Mouse (Mus musculus) CD4-positive helper T cell, adult 2 months (primary cell): Measurements from ENCODE around the gene 4930572O03Rik.
"Not testable (repeated sequence)": the region's sequence is repeated elsewhere in the genome, so short reads cannot be mapped to it uniquely, and the experiment has no call there.

ENCODE experiments used
- DNase-seq: peaks from one replicate; pipeline ENCODE4 v3.0.0-alpha.2; 2012; ENCODE audit warnings: low read depth, missing footprints, low spot score

4930572O03Rik gene

DNA sequence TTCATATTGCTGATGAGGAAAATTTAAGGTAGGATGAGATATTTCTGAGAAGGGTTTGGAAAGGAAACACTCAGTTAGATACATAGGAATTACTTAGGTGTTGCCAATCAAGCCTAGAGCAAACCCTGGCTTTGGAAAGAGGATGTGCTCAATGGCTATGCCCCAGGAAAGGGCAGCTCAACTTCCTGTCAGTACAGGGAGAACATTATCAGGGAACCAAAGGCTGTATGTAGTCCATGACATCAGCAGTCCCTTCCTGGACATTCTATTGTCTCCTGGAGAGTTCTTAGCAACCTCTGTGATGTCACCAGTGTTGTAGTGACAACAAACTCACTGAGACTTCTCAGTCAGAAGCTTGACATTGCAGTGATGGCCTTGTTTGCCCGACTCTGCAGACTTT lies 38.1 kb downstream of the 4930572O03Rik start, which contains the start of gene Speer4d:
Gene Speer4d (plus strand): TSS at position 301 of the 400 bp plus-strand sequence.
- DNase-seq: not testable (repeated sequence)

DNA sequence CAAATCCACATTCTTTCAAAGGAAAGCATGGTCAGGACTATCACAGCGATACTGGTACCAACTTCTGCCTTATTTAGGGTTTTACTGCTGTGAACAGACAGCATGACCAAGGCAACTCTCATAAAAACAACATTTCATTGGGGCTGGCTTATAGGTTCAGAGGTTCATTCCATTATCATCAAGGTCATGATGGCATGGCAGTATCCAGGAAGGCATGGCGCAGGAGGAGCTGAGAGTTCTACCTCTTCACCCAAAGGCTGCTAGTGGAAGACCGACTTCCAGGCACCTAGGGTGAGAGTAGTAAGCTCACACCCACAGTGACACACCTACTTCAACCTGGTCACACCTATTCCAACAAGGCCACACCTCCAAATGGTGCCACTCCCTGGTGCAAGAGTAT lies 40.7 kb downstream of the 4930572O03Rik start:
- not testable (repeated sequence) for DNase-seq

DNA sequence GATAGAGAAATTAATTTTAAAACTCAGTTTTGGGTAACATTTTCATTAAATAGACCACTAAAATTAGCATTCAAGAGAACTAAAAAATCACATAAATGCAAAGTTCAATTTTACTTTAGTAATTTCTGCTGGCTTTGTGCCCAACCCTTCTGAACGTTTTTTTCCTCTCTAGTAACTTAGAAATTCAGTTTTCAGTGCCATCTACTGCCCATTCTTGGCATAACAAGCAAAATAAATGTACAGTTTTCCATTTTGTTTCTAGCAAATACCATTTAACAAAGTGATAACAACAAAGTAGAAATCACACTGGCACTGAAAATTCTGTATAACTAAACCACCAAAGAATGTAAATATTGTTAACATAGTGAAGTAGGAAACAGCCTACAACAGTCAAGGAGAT lies 46.2 kb downstream of the 4930572O03Rik start:
- not testable (repeated sequence) for DNase-seq

DNA sequence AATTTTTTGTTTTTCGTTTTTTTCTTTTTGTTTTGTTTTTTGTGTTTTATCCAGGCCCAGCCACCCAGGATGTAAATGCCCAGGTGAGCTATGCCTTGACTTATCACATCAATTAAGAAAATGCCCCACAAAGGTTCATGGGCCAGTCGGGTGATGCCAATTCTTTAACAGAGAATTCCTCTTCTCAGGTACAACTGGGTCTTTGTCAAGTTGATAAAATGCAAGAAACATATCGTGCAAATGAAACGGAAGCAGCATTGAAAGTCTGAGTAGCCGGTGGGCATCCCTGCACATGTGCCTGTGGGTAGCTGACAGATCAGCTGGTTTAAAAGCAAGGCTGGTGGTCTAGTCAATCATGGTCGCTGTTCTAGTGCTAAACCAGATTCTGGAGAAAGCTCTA lies 50.2 kb downstream of the 4930572O03Rik start:
- DNase-seq: not testable (repeated sequence)

DNA sequence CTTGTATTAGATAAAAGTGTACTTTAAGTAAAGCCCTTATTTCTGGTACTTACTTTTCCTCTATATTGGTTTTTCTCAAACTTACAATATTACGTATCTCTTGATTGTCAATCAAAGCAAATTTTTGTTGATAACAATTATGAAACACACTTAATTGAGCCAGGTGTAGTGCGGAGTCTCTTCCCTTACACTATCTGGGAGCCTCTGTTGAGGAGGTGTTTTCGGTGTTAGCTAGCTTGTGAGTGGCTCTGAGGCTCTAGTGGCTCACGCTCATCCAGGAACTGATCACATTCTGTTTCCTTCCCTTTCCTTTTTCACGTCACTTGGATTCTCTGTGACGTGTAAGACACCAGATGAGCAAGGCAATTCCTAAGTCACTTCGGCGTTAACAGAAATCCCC lies 53.3 kb downstream of the 4930572O03Rik start:
- DNase-seq: not testable (repeated sequence)

DNA sequence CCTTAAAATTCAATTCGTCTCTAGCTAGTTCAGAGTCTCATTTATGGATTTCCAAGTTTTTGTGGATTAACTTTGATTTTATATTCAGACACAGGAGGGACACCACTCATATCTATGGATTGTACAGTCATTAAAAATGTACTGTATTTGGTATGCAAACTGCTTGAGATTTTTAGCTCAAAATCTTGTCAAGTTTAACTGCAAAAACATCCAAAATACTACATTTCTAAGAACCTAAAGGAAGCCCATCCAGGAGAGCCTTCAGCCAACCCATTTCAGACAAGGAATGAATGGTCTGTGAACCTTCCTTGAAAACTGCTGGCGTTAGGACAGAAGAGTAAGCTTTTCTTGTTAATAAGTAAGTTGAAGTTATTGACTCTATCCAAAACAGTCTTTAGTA lies 53.9 kb downstream of the 4930572O03Rik start:
- DNase-seq: not testable (repeated sequence)

DNA sequence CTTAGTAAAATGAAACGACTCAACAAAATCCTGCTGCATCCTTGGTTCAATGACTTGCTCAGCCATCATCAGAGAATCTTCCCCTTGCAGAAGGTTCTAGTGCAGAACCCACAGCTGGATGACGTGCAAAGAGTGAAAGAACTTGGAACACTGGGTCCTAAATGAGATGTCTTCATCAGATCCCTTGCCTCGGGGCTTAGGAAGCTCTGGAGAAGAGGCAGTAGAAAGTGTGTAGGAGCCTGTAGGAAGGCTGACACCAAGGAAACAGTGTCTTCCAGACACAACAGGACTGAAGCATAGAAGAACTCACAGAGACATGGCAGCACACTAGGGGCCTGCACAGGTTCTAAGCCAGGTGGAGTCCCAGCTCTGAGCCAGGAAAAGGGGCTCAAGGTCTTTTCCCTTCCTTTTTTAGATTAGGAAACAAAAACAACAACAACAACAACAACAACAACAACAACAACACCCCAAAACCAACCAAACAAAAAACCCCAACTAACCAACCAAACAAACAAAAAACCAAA lies 54.4 kb downstream of the 4930572O03Rik start:
- DNase-seq: not testable (repeated sequence)
